9 mouse cellular contexts compared by ENCODE assay signal in genomic region chr11:61673686-61674085, GRCm38 (mm10). TPM values are rescaled to one million over a fixed set of nuclear protein-coding genes. Genes with fewer than 3 reads are reported as not detected.
A peak's percentile ranks its signal among the peaks of the same experiment; 100 is the strongest.
DNase-seq lines count a peak whose midpoint lies in the region; ATAC-seq and TF ChIP-seq lines count a peak whose summit lies in the region.
"Had no signal": no experiment of that assay in that cellular context is flagged by ENCODE, and none has a peak within 500 bp of the region (broad histone marks: within the 10 kb centered on the region; RNA-seq: fewer than 3 reads in every experiment).

No protein-coding gene starts in this region.

- TF ChIP-seq CTCF in thymus, adult 2 months (IDR thresholded peaks at IDR 0.05; ENCODE audit: borderline replicate concordance, control insufficient read depth, extremely low read depth, insufficient read depth, low read length, poor library complexity), result peak; percentile 38; the same call in 1 of the 2 replicates
- peak; percentile 62 for TF ChIP-seq CTCF in liver, postnatal 0 days (IDR thresholded peaks at IDR 0.05; ENCODE audit: low read depth)

- H3K4me1 ChIP-seq in hindbrain, embryonic 11.5 days (replicated peaks; ENCODE audit: control insufficient read depth, insufficient read depth, low read length), result peaks cover 5% of the 10 kb centered on the region
- H3K4me1 ChIP-seq in hindbrain, embryonic 16.5 days (ENCODE audit: control insufficient read depth, insufficient read depth, low read depth, low read length), result no peaks in the 10 kb centered on the region; the same call in 1 of the 2 replicates
- peaks cover 30% of the 10 kb centered on the region for H3K4me1 ChIP-seq in thymus, adult 2 months (replicated peaks; ENCODE audit: control insufficient read depth, insufficient read depth, low read length)
- H3K4me1 ChIP-seq in liver, postnatal 0 days (ENCODE audit: insufficient read depth), result no peaks in the 10 kb centered on the region
- peaks cover 8% of the 10 kb centered on the region; the same call in 1 of the 2 replicates for H3K4me1 ChIP-seq in heart, embryonic 11.5 days (ENCODE audit: control insufficient read depth, insufficient read depth, low read length)
- peaks cover 3% of the 10 kb centered on the region; the same call in 1 of the 2 replicates for H3K4me1 ChIP-seq in forebrain, embryonic 15.5 days

- no peaks in the 10 kb centered on the region for H3K36me3 ChIP-seq in hindbrain, embryonic 11.5 days (ENCODE audit: control insufficient read depth, insufficient read depth, low read length)
- H3K36me3 ChIP-seq in hindbrain, embryonic 16.5 days (ENCODE audit: control insufficient read depth, insufficient read depth, low read length), result no peaks in the 10 kb centered on the region
- peaks cover 22% of the 10 kb centered on the region for H3K36me3 ChIP-seq in thymus, adult 2 months (ENCODE audit: control insufficient read depth, insufficient read depth, low read length)
- no peaks in the 10 kb centered on the region for H3K36me3 ChIP-seq in liver, postnatal 0 days (replicated peaks; ENCODE audit: insufficient read depth, low read length)
- H3K36me3 ChIP-seq in heart, embryonic 11.5 days (ENCODE audit: control insufficient read depth, insufficient read depth, low read length), result no peaks in the 10 kb centered on the region
- H3K36me3 ChIP-seq in forebrain, embryonic 15.5 days, result no peaks in the 10 kb centered on the region
- H3K36me3 ChIP-seq: liver, embryonic 15.5 days had no signal

- H3K27me3 ChIP-seq in hindbrain, embryonic 11.5 days (ENCODE audit: control insufficient read depth, insufficient read depth, low read length), result no peaks in the 10 kb centered on the region; the same call in 1 of the 2 replicates
- no peaks in the 10 kb centered on the region for H3K27me3 ChIP-seq in hindbrain, embryonic 16.5 days (replicated peaks; ENCODE audit: control insufficient read depth, insufficient read depth, low read length)
- no peaks in the 10 kb centered on the region for H3K27me3 ChIP-seq in thymus, adult 2 months (ENCODE audit: control insufficient read depth, insufficient read depth, low read length)
- peaks cover 15% of the 10 kb centered on the region; the same call in 1 of the 2 replicates for H3K27me3 ChIP-seq in liver, postnatal 0 days (ENCODE audit: insufficient read depth, low read length)
- peaks cover 6% of the 10 kb centered on the region; the same call in 1 of the 2 replicates for H3K27me3 ChIP-seq in heart, embryonic 11.5 days (ENCODE audit: control insufficient read depth, insufficient read depth, low read length)
- H3K27me3 ChIP-seq in forebrain, embryonic 15.5 days, result no peaks in the 10 kb centered on the region

- no peak for ATAC-seq in hindbrain, embryonic 11.5 days (ENCODE audit: low FRiP score)
- no peak for ATAC-seq in hindbrain, embryonic 16.5 days
- ATAC-seq in liver, postnatal 0 days, result no peak
- no peak for ATAC-seq in heart, embryonic 11.5 days (replicated peaks; ENCODE audit: insufficient number of reproducible peaks, low FRiP score, low TSS enrichment)
- no peak for ATAC-seq in forebrain, embryonic 15.5 days (replicated peaks)

- no peak for TF ChIP-seq EP300 in liver, postnatal 0 days (IDR thresholded peaks at IDR 0.05; ENCODE audit: low read depth)

- no peak for TF ChIP-seq POLR2A in thymus, adult 2 months (IDR thresholded peaks at IDR 0.05; ENCODE audit: control insufficient read depth, extremely low read depth, insufficient read depth, low read length, poor library complexity)

- no peak overlapping the region for H3K4me2 ChIP-seq in hindbrain, embryonic 11.5 days (replicated peaks; ENCODE audit: low read depth, low read length)
- H3K4me2 ChIP-seq in hindbrain, embryonic 16.5 days (ENCODE audit: low read length), result no peak overlapping the region
- H3K4me2 ChIP-seq in liver, postnatal 0 days (ENCODE audit: low read depth, low read length), result no peak overlapping the region
- no peak overlapping the region for H3K4me2 ChIP-seq in heart, embryonic 11.5 days
- H3K4me2 ChIP-seq in forebrain, embryonic 15.5 days (replicated peaks), result no peak overlapping the region
- H3K4me2 ChIP-seq: liver, embryonic 15.5 days had no signal

- no peak overlapping the region for H3K9ac ChIP-seq in hindbrain, embryonic 11.5 days (ENCODE audit: low read depth, low read length)
- H3K9ac ChIP-seq in hindbrain, embryonic 16.5 days (ENCODE audit: low read depth, low read length), result no peak overlapping the region
- H3K9ac ChIP-seq in liver, postnatal 0 days (replicated peaks), result no peak overlapping the region
- H3K9ac ChIP-seq in heart, embryonic 11.5 days (ENCODE audit: low read depth, low read length), result no peak overlapping the region
- H3K9ac ChIP-seq in forebrain, embryonic 15.5 days (replicated peaks), result no peak overlapping the region
- H3K9ac ChIP-seq: liver, embryonic 15.5 days had no signal

- DNase-seq in hindbrain, embryonic 11.5 days (ENCODE audit: low spot score), result peak; percentile 61
- no peak for DNase-seq in thymus, adult 2 months
- DNase-seq in thymus, postnatal 25 days, result no peak
- DNase-seq in cerebellum, postnatal 25 days, result peak; percentile 65 to 82
- peak; percentile 54 for DNase-seq in liver, postnatal 0 days

- no peak overlapping the region for H3K27ac ChIP-seq in hindbrain, embryonic 11.5 days (ENCODE audit: low read depth, low read length)
- no peak overlapping the region for H3K27ac ChIP-seq in hindbrain, embryonic 16.5 days (ENCODE audit: low read depth, low read length)
- H3K27ac ChIP-seq in thymus, adult 2 months (ENCODE audit: control insufficient read depth, insufficient read depth, low read length), result no peak overlapping the region
- H3K27ac ChIP-seq in liver, postnatal 0 days (ENCODE audit: low read depth), result no peak overlapping the region
- H3K27ac ChIP-seq in heart, embryonic 11.5 days (ENCODE audit: low read depth, low read length), result no peak overlapping the region
- H3K27ac ChIP-seq in forebrain, embryonic 15.5 days (replicated peaks), result no peak overlapping the region
- H3K27ac ChIP-seq: liver, embryonic 15.5 days had no signal

- H3K9me3 ChIP-seq in hindbrain, embryonic 11.5 days (ENCODE audit: control insufficient read depth, low read length), result no peaks in the 10 kb centered on the region
- H3K9me3 ChIP-seq in hindbrain, embryonic 16.5 days (ENCODE audit: control insufficient read depth, low read length), result no peaks in the 10 kb centered on the region
- H3K9me3 ChIP-seq in liver, postnatal 0 days (ENCODE audit: low read length), result no peaks in the 10 kb centered on the region
- no peaks in the 10 kb centered on the region for H3K9me3 ChIP-seq in heart, embryonic 11.5 days (replicated peaks; ENCODE audit: control insufficient read depth, low read length)
- no peaks in the 10 kb centered on the region for H3K9me3 ChIP-seq in forebrain, embryonic 15.5 days
- H3K9me3 ChIP-seq: liver, embryonic 15.5 days had no signal

- H3K4me3 ChIP-seq in hindbrain, embryonic 11.5 days (ENCODE audit: low read depth, low read length), result no peak overlapping the region
- no peak overlapping the region for H3K4me3 ChIP-seq in hindbrain, embryonic 16.5 days (ENCODE audit: low read length)
- H3K4me3 ChIP-seq in thymus, adult 2 months (ENCODE audit: control insufficient read depth, insufficient read depth, low read length), result no peak overlapping the region
- H3K4me3 ChIP-seq in liver, postnatal 0 days (ENCODE audit: low read depth, low read length), result no peak overlapping the region
- no peak overlapping the region for H3K4me3 ChIP-seq in heart, embryonic 11.5 days (ENCODE audit: low read depth, low read length)
- H3K4me3 ChIP-seq in forebrain, embryonic 15.5 days, result no peak overlapping the region
- H3K4me3 ChIP-seq: liver, embryonic 15.5 days had no signal

- 34% methylated on average over 8 of the region's 8 CpGs for WGBS in hindbrain, embryonic 11.5 days
- WGBS in hindbrain, embryonic 16.5 days, result 32% methylated on average over 8 of the region's 8 CpGs
- 67% methylated on average over 8 of the region's 8 CpGs for WGBS in thymus, adult 2 months
- 44% methylated on average over 8 of the region's 8 CpGs for WGBS in liver, postnatal 0 days (ENCODE audit: insufficient replicate concordance)
- 34% methylated on average over 8 of the region's 8 CpGs for WGBS in heart, embryonic 11.5 days (ENCODE audit: insufficient replicate concordance)
- 31% methylated on average over 8 of the region's 8 CpGs for WGBS in forebrain, embryonic 15.5 days

RNA-seq across cellular contexts. Expression of gene Fam83g, which starts 10.2 kb away (rescaled TPM):
- 0.18 and 0.31 TPM in 2 replicates for polyA plus RNA-seq in hindbrain, embryonic 11.5 days (2014; fragmentation: Nextera tagmentation; extraction: Ambion mirVana)
- polyA plus RNA-seq in hindbrain, embryonic 16.5 days (2015; fragmentation: Nextera tagmentation; extraction: Ambion mirVana), result 0.12 and 0.18 TPM in 2 replicates
- 8.9 and 9.5 TPM in 2 replicates for polyA plus RNA-seq in thymus, adult 2 months (2012; rRNA removed)
- 2.2 and 2.4 TPM in 2 replicates for polyA plus RNA-seq in liver, postnatal 0 days (2015; fragmentation: Nextera tagmentation; extraction: Ambion mirVana)
- 1.6 and 2.0 TPM in 2 replicates for polyA plus RNA-seq in heart, embryonic 11.5 days (2014; fragmentation: Nextera tagmentation; extraction: Ambion mirVana)
- 0.20 and 0.51 TPM in 2 replicates for polyA plus RNA-seq in forebrain, embryonic 15.5 days (2015; fragmentation: Nextera tagmentation; extraction: Ambion mirVana)

RNA-seq across cellular contexts. Expression of gene Grap, which starts 20.6 kb away (rescaled TPM):
- 5.3 and 6.8 TPM in 2 replicates for polyA plus RNA-seq in hindbrain, embryonic 11.5 days (2014; fragmentation: Nextera tagmentation; extraction: Ambion mirVana)
- polyA plus RNA-seq in hindbrain, embryonic 16.5 days (2015; fragmentation: Nextera tagmentation; extraction: Ambion mirVana), result 12.0 and 12.1 TPM in 2 replicates
- polyA plus RNA-seq in thymus, adult 2 months (2012; rRNA removed), result 119 and 124 TPM in 2 replicates
- polyA plus RNA-seq in liver, postnatal 0 days (2015; fragmentation: Nextera tagmentation; extraction: Ambion mirVana), result 6.3 and 6.7 TPM in 2 replicates
- polyA plus RNA-seq in heart, embryonic 11.5 days (2014; fragmentation: Nextera tagmentation; extraction: Ambion mirVana), result 7.3 and 8.9 TPM in 2 replicates
- polyA plus RNA-seq in forebrain, embryonic 15.5 days (2015; fragmentation: Nextera tagmentation; extraction: Ambion mirVana), result 8.0 and 9.1 TPM in 2 replicates

RNA-seq across cellular contexts. Expression of gene Slc5a10, which starts 46.9 kb away (rescaled TPM):
- 0.09 TPM in 1 of 2 replicates, not detected in the other for polyA plus RNA-seq in hindbrain, embryonic 11.5 days (2014; fragmentation: Nextera tagmentation; extraction: Ambion mirVana)
- not detected in 2 replicates for polyA plus RNA-seq in hindbrain, embryonic 16.5 days (2015; fragmentation: Nextera tagmentation; extraction: Ambion mirVana)
- polyA plus RNA-seq in thymus, adult 2 months (2012; rRNA removed), result 0.27 and 0.36 TPM in 2 replicates
- not detected in 2 replicates for polyA plus RNA-seq in liver, postnatal 0 days (2015; fragmentation: Nextera tagmentation; extraction: Ambion mirVana)
- polyA plus RNA-seq in heart, embryonic 11.5 days (2014; fragmentation: Nextera tagmentation; extraction: Ambion mirVana), result not detected in 2 replicates
- polyA plus RNA-seq in forebrain, embryonic 15.5 days (2015; fragmentation: Nextera tagmentation; extraction: Ambion mirVana), result not detected in 2 replicates
- polyA plus RNA-seq: liver, embryonic 15.5 days had no signal

Comparison
In these comparisons a context has a peak if more than half of its experiments do, and no peak if none do; other contexts are left out.
1. DNase-seq: peak in hindbrain, embryonic 11.5 days (single experiment), cerebellum, postnatal 25 days (2 of 2) and liver, postnatal 0 days (single experiment); none in thymus, adult 2 months (single experiment) and thymus, postnatal 25 days (single experiment).